Mouse (Mus musculus) cortical plate, adult 2 months (tissue): ENCODE measurements around the gene Zfp449. TPM values are rescaled to one million over a fixed set of nuclear protein-coding genes. Genes with fewer than 3 reads are reported as not detected.
A peak's percentile ranks its signal among the peaks of the same experiment; 100 is the strongest.
"Not testable (repeated sequence)": the region's sequence is repeated elsewhere in the genome, so short reads cannot be mapped to it uniquely, and the experiment has no call there.

Experiments
- H3K27ac ChIP-seq: fragments of 200-500 bp; 2 replicates; pipeline ENCODE4 v1.5.1; 2012; ENCODE audit warnings: low read length, control low read depth, inconsistent platforms; ENCODE audit not compliant: insufficient read depth
- H3K4me1 ChIP-seq: fragments of 200-500 bp; 2 replicates; pipeline ENCODE4 v1.6.1; 2011; ENCODE audit warnings: low read length; ENCODE audit not compliant: control insufficient read depth, insufficient read depth
- H3K4me3 ChIP-seq: fragments of 200-500 bp; 2 replicates; pipeline ENCODE4 v1.5.1; 2011; ENCODE audit warnings: mild to moderate bottlenecking, low read length, control low read depth; ENCODE audit not compliant: insufficient read depth
- CTCF ChIP-seq: fragments of 200-500 bp; IDR thresholded peaks from 2 replicates; pipeline ENCODE4 v1.5.1; 2011; ENCODE audit warnings: mild to moderate bottlenecking, control low read depth, low read length; ENCODE audit not compliant: insufficient read depth; ENCODE audit errors: extremely low read depth
- POLR2A ChIP-seq: fragments of 200-500 bp; IDR thresholded peaks from 2 replicates; pipeline ENCODE4 v1.6.1; 2011; ENCODE audit warnings: mild to moderate bottlenecking, low read length, control low read depth; ENCODE audit not compliant: insufficient read depth; ENCODE audit errors: extremely low read depth
- polyA plus RNA-seq: library from polyadenylated mRNA; depleted of rRNA; stranded (reverse); fragments of >200 nt; gene quantifications from 2 replicates; pipeline ENCODE4 v1.2.3, GENCODE M21; 2012; rRNA removed

Gene Zfp449
- polyA plus RNA-seq, result 2.5 and 2.6 TPM in 2 replicates

- Histone ChIP-seq H3K4me3 (peak within 1 kb of the TSS; percentile 61), H3K4me1 (no peaks in the 10 kb centered on the region), H3K27ac (no peak within 1 kb of the TSS)
- TF ChIP-seq POLR2A, result 0 out of 2 replicates have a peak, but pooled peaks have one; percentile 21
- TF ChIP-seq CTCF, result no peak
Measured at GRCm38 (mm10) chrX:56346176-56346931, at the start of gene Zfp449. Gene Zfp449, plus strand, starts transcription at chrX:56346400.

GRCm38 (mm10) chrX:56307597-56307996, 38.6 kb upstream of the Zfp449 start:
- no peaks in the 10 kb centered on the region for H3K4me1 ChIP-seq
- H3K4me3 ChIP-seq, result no peak overlapping the region
- no peak overlapping the region for H3K27ac ChIP-seq
- no peak for TF ChIP-seq POLR2A
- TF ChIP-seq CTCF, result no peak

- TF ChIP-seq POLR2A (no peak), CTCF (no peak)
- Histone ChIP-seq H3K27ac (no peak overlapping the region), H3K4me3 (no peak overlapping the region), H3K4me1 (no peaks in the 10 kb centered on the region)
Measured at GRCm38 (mm10) chrX:56312813-56313212, 33.4 kb upstream of the Zfp449 start.

GRCm38 (mm10) chrX:56322096-56322495, 24.1 kb upstream of the Zfp449 start:
- TF ChIP-seq CTCF (no peak), POLR2A (no peak)
- Histone ChIP-seq H3K27ac (no peak overlapping the region), H3K4me1 (no peaks in the 10 kb centered on the region), H3K4me3 (no peak overlapping the region)

- no peak overlapping the region for H3K4me3 ChIP-seq
- no peak overlapping the region for H3K27ac ChIP-seq
- H3K4me1 ChIP-seq, result no peaks in the 10 kb centered on the region
- TF ChIP-seq CTCF, result no peak
- TF ChIP-seq POLR2A, result no peak
Measured at GRCm38 (mm10) chrX:56322731-56323130, 23.5 kb upstream of the Zfp449 start.

GRCm38 (mm10) chrX:56332046-56332445, 14.2 kb upstream of the Zfp449 start:
- no peaks in the 10 kb centered on the region for H3K4me1 ChIP-seq
- TF ChIP-seq CTCF (no peak), POLR2A (no peak)
- H3K27ac ChIP-seq, result no peak overlapping the region
- no peak overlapping the region for H3K4me3 ChIP-seq

- TF ChIP-seq POLR2A (no peak), CTCF (0 out of 2 replicates have a peak, but pooled peaks have one; percentile 26)
- no peak overlapping the region for H3K4me3 ChIP-seq
- no peak overlapping the region for H3K27ac ChIP-seq
- no peaks in the 10 kb centered on the region for H3K4me1 ChIP-seq
Measured at GRCm38 (mm10) chrX:56340305-56340704, 5.9 kb upstream of the Zfp449 start.

- Histone ChIP-seq H3K4me1 (no peaks in the 10 kb centered on the region), H3K27ac (no peak overlapping the region), H3K4me3 (no peak overlapping the region)
- no peak for TF ChIP-seq CTCF
- no peak for TF ChIP-seq POLR2A
Measured at GRCm38 (mm10) chrX:56342921-56343320, 3.3 kb upstream of the Zfp449 start.

- Histone ChIP-seq H3K4me1 (no peaks in the 10 kb centered on the region), H3K27ac (no peak overlapping the region), H3K4me3 (peak overlapping the region; percentile 61; the same call in 1 of the 2 replicates)
- TF ChIP-seq CTCF (no peak), POLR2A (no peak)
Measured at GRCm38 (mm10) chrX:56346932-56347253, 693 bp downstream of the Zfp449 start.

GRCm38 (mm10) chrX:56374431-56375128, 28.4 kb downstream of the Zfp449 start, which contains the start of gene Smim10l2a:
Gene Smim10l2a, plus strand, starts transcription at chrX:56374586.
- H3K4me1 ChIP-seq, result not testable (repeated sequence)
- Histone ChIP-seq H3K4me3 (peak within 1 kb of the TSS; percentile 75), H3K27ac (peak within 1 kb of the TSS; percentile 84; the same call in 1 of the 2 replicates)
